Mouse (Mus musculus): ENCODE data around the gene Cxcr4.
A peak's percentile ranks its signal among the peaks of the same experiment; 100 is the strongest.

Cxcr4 gene

GRCm38 (mm10) chr1:128592211-128592741 lies at the start of gene Cxcr4:
Cxcr4 (minus strand) TSS chr1:128592293.
- DNase-seq (ENCODE audit: low spot score in 2 of 2): peak; percentile 96 to 97

GRCm38 (mm10) chr1:128639707-128640107 lies 47.6 kb upstream of the Cxcr4 start:
- no peak for DNase-seq (ENCODE audit: low spot score in 2 of 2)

- no peak for DNase-seq (ENCODE audit: low spot score in 2 of 2)
These were observed 45.2 kb upstream of the Cxcr4 start for GRCm38 (mm10) chr1:128637230-128637740.

- no peak for DNase-seq (ENCODE audit: low spot score in 2 of 2)
These were observed 44.5 kb upstream of the Cxcr4 start for GRCm38 (mm10) chr1:128636258-128637229.

GRCm38 (mm10) chr1:128633711-128634379 lies 41.8 kb upstream of the Cxcr4 start:
- no peak for DNase-seq (ENCODE audit: low spot score in 2 of 2)

- DNase-seq (ENCODE audit: low spot score in 2 of 2): no peak
These were observed 40.4 kb upstream of the Cxcr4 start for GRCm38 (mm10) chr1:128632522-128632921.

GRCm38 (mm10) chr1:128626144-128626678 lies 34.1 kb upstream of the Cxcr4 start:
- no peak for DNase-seq (ENCODE audit: low spot score in 2 of 2)

- DNase-seq (ENCODE audit: low spot score in 2 of 2): no peak
These were observed 31.4 kb upstream of the Cxcr4 start for GRCm38 (mm10) chr1:128623594-128623887.

GRCm38 (mm10) chr1:128622867-128623593 lies 30.9 kb upstream of the Cxcr4 start:
- DNase-seq (ENCODE audit: low spot score in 2 of 2): no peak

GRCm38 (mm10) chr1:128617654-128618310 lies 25.7 kb upstream of the Cxcr4 start:
- peak in 1 of 2 experiments; percentile 45 for DNase-seq (ENCODE audit: low spot score in 2 of 2)

- DNase-seq (ENCODE audit: low spot score in 2 of 2): no peak
These were observed 24.5 kb upstream of the Cxcr4 start for GRCm38 (mm10) chr1:128616586-128616985.

GRCm38 (mm10) chr1:128615459-128615806 lies 23.3 kb upstream of the Cxcr4 start:
- peak; percentile 65 to 68 for DNase-seq (ENCODE audit: low spot score in 2 of 2)

GRCm38 (mm10) chr1:128614653-128615458 lies 22.8 kb upstream of the Cxcr4 start:
- peak; percentile 86 to 88 for DNase-seq (ENCODE audit: low spot score in 2 of 2)

- peak; percentile 28 to 88 for DNase-seq (ENCODE audit: low spot score in 2 of 2)
These were observed 16.0 kb upstream of the Cxcr4 start for GRCm38 (mm10) chr1:128608119-128608518.

GRCm38 (mm10) chr1:128607423-128607822 lies 15.3 kb upstream of the Cxcr4 start:
- DNase-seq (ENCODE audit: low spot score in 2 of 2): no peak

- DNase-seq (ENCODE audit: low spot score in 2 of 2): peak; percentile 56 to 66
These were observed 13.7 kb upstream of the Cxcr4 start for GRCm38 (mm10) chr1:128605794-128606193.

GRCm38 (mm10) chr1:128602688-128603385 lies 10.7 kb upstream of the Cxcr4 start:
- DNase-seq (ENCODE audit: low spot score in 2 of 2): no peak

GRCm38 (mm10) chr1:128602018-128602687 lies 10.1 kb upstream of the Cxcr4 start:
- peak in 1 of 2 experiments; percentile 42 for DNase-seq (ENCODE audit: low spot score in 2 of 2)

GRCm38 (mm10) chr1:128601307-128601706 lies 9.2 kb upstream of the Cxcr4 start:
- peak in 1 of 2 experiments; percentile 64 for DNase-seq (ENCODE audit: low spot score in 2 of 2)

All from natural killer cell, adult 2 months (primary cell).